Mouse (Mus musculus): ENCODE measurements at regions not wholly inside any gene's neighbourhood (a gene's known extent, or its start where the extent isn't known, plus 50 kb on each side); places are given as distances from the start of the nearest gene placed in this dataset.

GRCm38 (mm10) chr8:30946154-30947065 lies 2482.1 kb upstream of the 5930422O12Rik start:
- DNase-seq (ENCODE audit: low read depth) = no peak

GRCm38 (mm10) chr8:30952818-30953217 lies 2475.7 kb upstream of the 5930422O12Rik start:
- DNase-seq (ENCODE audit: low read depth) = no peak

DNA sequence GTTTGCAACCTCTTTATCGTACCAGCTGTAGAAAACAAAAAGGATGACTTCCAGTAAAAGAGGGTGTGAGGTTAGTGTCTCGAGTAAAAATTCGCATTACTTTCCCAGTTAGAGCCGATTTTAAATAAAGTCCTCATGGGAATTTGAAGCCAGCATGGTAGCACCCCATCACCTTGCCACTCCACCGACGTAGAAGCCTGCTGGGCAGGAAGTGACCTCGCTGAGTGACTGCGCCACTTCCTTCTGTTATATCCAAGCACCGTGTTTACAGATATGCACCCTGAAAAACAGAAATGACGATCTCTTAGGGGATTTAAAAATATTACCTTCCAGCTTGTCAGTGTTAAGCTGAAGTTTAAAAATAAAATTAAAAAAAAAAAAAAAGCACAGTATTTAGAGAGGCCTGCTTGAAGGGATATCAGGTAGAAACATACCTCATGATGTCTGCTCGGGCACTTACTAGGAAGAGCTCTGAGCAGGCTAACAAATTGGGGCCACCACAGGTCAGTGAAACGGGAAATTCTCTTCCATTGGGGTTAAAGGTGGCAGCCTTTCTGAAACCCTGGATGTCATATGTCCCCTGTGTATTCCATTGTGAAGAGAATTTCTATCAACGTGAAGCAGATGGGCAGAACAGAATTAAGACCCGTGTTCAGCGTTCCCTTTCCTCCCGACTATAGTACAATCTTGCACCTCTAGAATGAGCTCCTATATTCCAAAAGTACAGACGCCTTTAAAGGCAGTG lies 2468.9 kb upstream of the 5930422O12Rik start:
- DNase-seq (ENCODE audit: low read depth) = no peak

GRCm38 (mm10) chr8:30960486-30960885 lies 2468.0 kb upstream of the 5930422O12Rik start:
- no peak for DNase-seq (ENCODE audit: low read depth)

DNA sequence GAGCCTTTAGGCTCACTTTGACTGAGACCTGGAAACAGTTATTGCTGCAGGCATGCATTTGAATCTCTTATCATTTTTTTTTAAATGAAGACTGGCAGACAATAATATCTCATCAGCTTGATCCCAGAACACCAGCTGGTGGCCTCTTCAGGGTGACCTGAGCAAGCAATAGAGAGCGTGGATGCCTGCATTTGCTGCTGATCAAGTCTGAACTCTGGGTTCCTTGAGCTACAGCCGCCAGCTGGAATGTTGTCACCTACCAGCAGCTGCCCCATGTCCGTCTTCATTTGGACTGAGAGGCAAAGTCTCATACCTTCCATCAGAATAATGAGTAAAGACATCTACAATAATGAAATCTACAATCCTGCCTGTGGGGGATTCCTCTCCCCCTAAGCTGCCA lies 2466.3 kb upstream of the 5930422O12Rik start:
- DNase-seq (ENCODE audit: low read depth) = no peak

- DNase-seq (ENCODE audit: low read depth) = no peak
These were observed 2445.7 kb upstream of the 5930422O12Rik start for GRCm38 (mm10) chr8:30982814-30983213.

- no peak for DNase-seq (ENCODE audit: low read depth)
These were observed 2440.5 kb upstream of the 5930422O12Rik start for GRCm38 (mm10) chr8:30988051-30988450.

- no peak for DNase-seq (ENCODE audit: low read depth)
These were observed 2429.9 kb upstream of the 5930422O12Rik start for GRCm38 (mm10) chr8:30998657-30999056.

GRCm38 (mm10) chr8:31000120-31000519 lies 2428.4 kb upstream of the 5930422O12Rik start:
- no peak for DNase-seq (ENCODE audit: low read depth)

DNA sequence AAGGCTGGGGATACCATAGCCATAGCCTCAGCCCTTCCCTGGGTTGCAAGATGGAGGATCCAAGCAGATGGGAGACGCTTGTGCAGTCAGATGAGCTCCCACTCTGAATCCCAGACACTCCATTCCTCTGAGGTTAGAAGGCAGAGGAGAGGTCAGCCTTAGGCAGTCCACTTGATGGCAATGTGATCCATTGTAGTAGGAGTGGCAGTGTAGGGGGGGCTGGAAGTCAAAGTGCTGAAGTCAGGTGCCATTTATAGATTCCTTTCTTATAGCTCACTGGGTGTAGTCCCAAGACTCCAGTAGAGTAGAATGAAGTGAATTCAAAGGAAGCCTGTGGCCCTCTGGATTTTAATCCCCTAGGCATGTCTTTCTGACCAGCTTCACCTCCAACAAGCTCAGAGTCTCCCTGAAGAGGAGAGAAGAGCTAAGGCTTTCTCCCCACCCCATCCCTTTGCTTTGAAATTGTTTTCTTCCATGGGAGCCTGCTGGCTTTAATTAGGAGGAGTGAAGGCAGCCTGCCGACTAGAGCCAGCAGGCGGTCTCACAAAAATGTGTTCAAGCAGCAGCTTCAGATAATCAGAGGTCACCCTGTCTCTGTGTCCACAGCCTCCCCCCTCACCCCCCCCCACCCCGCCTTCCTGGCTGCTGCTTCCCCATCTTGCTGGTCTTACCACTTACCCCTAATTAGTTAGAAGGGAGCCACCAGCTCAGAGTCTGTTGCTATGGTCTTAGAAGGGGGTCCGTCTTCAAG lies 2426.4 kb upstream of the 5930422O12Rik start:
- DNase-seq (ENCODE audit: low read depth) = no peak

DNA sequence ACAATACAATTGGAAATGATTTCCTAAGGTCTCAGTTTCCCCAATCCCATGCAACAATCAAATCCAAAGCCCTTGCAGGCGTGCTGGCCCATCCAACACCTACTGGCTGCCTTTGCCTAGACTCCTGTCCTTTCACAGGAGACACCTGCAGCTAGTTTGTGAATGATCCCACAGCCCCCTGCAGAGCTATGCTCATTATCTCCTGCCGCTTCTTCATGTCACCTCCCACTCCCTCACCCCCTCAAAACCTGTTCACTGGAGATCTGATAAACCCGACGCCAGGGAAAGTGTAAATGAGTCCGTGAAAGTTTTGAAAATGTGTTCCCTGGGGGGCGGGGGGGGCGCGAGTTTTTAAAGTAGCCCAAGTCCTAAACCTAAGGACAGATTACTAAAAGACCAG lies 2420.2 kb upstream of the 5930422O12Rik start:
- no peak for DNase-seq (ENCODE audit: low read depth)

- DNase-seq (ENCODE audit: low read depth) = no peak
These were observed 2416.4 kb upstream of the 5930422O12Rik start for GRCm38 (mm10) chr8:31012068-31012467.

DNA sequence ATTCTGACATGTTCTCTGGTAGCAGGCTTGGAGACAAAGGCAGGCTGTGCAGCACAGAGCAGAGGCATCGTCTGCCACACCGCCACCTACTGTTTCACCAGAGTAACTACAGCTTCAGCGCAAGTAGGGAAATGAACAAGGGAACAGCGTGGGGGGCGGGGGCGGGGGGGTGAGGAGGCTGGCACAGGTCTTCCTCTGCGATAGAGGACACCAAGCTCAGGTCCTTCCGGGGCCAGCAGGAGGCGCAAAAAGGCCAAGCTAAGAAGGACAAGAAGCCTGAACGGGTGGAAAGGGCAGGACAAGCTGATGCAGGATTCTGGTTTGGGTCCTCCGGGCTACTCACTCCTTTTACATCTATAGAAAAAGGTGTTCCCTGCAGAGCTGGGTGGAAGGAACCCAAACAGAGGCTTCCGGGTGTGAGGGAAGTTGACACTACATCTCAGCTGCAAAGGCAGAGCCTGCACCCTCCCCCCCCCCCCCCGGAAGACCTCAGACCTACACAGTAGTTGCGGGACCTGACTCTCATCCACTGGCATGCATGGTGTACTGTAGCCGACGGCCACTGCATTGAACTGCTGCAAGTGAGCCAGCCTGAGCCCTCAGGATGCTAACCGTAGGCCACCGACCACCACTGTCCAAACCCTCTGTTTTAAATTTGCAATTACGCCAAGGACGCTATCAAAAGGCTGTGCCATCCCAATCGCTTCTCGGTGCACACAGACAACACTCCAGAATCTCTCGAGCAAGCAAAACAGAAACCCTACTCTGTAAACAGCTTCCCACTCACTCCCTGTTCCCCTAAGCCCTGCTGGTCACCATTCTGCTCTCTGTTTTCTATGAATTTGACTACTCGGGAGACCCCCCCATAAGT lies 2396.6 kb upstream of the 5930422O12Rik start:
- peak; percentile 51 for DNase-seq (ENCODE audit: low read depth)

DNA sequence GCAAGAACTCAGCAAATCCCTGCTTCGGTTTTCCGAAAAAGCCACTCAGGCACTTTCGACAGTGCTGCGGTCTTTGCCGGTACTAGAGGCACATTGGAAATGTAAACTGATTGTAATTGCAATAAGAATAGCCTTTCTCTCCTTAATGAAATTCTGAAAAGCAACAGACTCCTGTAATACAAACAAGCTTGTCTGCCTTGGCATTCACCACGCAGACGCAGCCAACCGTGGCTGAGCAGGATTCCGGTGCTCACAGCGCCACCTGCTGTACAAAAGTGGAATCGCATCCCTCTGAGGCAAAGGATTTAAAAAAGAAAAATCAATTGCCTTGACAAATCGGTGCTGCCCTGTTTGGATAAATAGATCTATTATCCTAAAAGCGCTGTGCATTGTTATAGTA lies 2395.2 kb upstream of the 5930422O12Rik start:
- DNase-seq (ENCODE audit: low read depth) = peak; percentile 69

DNA sequence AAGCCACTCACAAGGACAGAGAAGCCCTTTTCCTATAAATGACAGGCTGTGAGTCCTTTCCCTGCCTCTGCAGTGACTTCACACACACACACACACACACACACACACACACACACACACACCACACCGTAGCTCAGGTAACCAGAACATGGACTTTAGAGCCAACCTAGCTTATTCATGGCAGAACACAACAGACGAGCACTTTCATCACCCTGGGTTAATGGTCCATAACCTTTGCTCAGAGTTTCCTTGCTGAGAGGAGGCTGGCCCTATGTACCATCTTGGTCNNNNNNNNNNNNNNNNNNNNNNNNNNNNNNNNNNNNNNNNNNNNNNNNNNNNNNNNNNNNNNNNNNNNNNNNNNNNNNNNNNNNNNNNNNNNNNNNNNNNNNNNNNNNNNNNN lies 2391.6 kb upstream of the 5930422O12Rik start:
- DNase-seq (ENCODE audit: low read depth) = no peak
